Mouse (Mus musculus) granulocyte monocyte progenitor cell, adult 5-6 weeks (primary cell): ENCODE measurements around the gene Fam149b. TPM values are rescaled to one million over a fixed set of nuclear protein-coding genes. Genes with fewer than 3 reads are reported as not detected.

Source experiments
- ATAC-seq: replicated peaks from 2 replicates; pipeline ENCODE4 v1.8.0; 2016; ENCODE audit warnings: mild to moderate bottlenecking, moderate TSS enrichment, inconsistent platforms; ENCODE audit not compliant: poor library complexity, severe bottlenecking
- total RNA-seq, 2 experiments: library from RNA; stranded (forward) in 1 of 2; stranded (reverse) in 1 of 2; fragments of 200-712, 200-1000 nt in 1 of 2; fragments of >200 nt in 1 of 2; fragmentation: Nextera tagmentation in 1 of 2; gene quantifications; 2 replicates each; pipeline ENCODE4 v1.2.3; 2014 to 2017

The Fam149b gene
- total RNA-seq, 2 experiments from 2014 or later = 27.9 to 28.2 TPM

DNA sequence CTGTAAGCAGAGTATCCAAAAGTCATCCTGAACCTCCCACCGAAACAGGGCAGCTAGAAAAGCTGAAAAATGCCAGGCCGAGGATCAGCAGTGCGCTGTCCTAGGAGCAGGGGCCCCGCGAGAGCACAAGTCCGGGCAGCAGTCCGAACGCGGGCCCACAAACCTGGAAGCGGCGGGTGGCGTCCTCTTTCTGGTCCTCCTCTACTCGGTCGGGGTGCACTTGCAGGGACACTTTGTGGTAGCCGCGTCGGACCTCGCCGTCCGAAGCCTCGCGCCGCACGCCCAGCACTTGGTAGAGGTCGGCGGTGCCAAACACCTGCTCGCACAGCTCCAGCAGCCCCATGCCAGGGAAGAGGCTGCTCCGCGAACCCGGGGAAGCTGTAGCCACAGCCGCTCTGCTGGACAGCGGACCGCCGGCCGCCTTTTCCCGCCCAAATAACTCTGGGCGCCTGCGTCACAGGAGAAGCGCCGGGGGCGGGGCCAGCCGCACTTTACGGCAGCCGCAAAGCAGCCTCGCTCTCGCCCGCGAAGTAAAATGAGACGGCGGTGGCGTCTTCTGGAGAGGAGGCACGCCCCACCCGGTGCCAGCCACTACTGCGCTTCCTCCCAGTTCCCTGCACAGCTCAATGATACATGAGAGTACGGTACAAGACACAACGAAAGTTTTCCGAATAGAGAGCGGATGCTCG, 40.6 kb downstream of the Fam149b start, which contains the start of gene Dnajc9:
Dnajc9 (minus strand) TSS at position 470 of the 689 bp plus-strand sequence.
- peak; percentile 72 for ATAC-seq

DNA sequence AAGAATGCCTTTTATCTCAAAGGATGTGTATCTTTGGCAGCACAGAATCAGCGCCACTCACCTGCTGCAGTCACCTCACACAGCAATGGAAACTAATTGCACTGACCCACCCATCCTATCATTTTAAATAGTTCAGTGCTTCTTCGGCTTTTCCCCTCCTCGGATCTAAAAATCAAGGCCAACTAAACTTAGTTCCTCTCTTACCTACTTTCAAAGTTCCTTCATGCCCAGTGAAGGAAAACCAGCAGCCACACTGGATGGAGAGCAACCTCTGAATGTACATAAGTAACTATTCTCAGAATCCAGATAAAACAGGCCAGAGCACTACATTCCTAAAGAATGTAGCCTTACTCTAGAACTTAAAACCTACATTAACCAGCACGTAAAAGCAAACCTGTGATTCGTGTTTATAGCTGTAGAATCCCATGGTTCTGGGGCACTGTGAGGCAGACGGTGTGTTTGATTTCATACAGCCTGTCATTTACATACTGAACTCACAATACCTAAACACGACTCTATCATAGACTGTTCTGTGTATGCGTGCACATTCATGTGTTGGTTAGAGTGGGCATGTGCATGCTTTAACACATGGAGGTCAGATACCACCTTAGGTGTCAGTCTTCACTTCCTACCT, 41.6 kb downstream of the Fam149b start:
- no peak for ATAC-seq

DNA sequence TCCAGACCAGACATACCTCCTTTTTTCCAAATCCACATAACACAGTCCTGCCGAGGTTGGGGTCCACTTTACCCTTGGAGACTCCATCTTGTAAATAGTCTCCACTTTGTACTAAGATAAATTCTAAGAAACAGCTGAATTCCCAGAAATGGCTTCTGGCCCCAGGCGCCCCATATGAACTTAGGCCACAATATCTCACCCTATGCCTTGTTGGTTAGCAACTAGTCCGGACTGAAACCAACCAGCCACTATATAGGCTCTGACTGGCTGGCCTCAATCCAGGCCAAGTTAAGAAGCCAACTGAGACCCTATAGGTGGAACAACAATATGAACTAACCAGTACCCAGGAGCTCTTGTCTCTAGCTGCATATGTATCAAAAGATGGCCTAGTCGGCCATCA, 44.4 kb downstream of the Fam149b start:
- no peak for ATAC-seq

DNA sequence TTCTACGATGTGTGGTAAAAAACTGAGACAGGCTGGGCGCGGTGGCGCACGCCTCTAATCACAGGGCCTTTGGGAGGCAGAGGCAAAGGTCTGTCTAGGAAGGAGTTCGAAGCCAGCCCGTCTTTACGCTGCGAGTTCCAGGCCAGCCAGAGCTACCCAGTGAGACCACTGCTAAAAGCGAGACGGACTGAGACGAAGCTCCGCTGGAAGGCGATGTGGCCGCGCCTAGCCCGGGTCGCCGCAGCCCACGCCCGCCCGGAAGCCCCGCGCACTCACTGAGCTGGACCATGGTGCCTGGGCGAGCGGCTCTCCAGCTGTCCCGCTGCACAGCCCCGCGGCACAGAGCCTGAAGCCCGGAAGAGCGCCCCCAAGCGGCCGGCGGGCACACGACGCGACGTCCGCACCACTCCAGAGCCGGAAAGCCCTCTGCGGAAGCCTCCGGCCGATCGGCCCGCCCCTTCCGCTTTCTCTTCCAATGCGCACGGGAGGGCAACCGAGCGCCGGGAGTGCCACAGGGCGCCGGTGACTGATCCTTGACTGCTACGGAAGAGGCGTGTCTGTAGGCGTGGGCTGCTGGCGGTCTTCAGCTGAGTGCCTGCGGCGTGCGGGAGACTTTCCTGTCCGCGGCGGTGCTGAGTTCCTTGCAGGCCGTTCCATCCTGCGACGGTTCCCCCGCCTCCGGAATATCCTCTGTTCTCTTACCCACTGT, 45.4 kb downstream of the Fam149b start, which contains the start of gene Mrps16:
Mrps16 (minus strand) TSS at position 430 of the 709 bp plus-strand sequence.
- peak; percentile 90 for ATAC-seq

DNA sequence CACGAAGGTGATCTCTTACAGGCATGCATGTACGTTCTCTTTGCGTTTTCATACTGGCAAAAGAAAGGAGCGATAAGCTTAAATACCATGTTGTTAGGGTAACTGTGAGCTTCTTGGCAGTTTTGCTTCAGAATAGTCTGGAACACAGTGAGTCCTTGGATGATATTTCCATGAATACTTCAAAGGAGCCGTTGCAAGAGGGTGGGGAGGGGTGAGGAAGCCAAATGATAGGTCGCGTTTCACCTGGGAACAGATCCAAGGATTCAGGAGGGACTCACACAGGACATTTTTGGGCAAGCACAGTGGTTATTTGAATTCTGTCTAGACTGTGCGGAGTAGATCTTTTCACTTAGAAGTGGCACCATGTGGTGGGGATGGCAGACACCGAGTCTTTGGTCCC, 49.3 kb downstream of the Fam149b start:
- ATAC-seq = no peak

DNA sequence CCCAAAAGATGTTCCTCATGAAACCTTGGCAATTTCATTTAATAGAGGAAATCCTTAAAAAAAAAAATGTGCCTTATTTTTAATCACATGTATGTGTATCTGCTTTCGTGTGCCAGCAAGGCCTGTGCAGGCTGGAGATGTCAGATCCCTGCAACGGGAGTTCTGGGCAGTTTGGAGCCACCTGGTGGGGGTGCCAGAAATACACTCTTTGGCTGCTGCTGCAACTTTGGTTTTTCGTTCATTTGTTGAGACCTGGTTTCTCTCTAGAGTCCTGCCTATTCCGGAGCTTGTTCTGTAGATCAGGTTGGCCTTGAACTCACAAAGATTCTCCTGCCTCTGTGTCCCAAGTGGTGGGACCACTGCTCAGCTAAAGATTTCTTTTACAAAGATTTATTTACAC, 50.9 kb downstream of the Fam149b start:
- peak; percentile 55; the same call in 1 of the 2 replicates for ATAC-seq

DNA sequence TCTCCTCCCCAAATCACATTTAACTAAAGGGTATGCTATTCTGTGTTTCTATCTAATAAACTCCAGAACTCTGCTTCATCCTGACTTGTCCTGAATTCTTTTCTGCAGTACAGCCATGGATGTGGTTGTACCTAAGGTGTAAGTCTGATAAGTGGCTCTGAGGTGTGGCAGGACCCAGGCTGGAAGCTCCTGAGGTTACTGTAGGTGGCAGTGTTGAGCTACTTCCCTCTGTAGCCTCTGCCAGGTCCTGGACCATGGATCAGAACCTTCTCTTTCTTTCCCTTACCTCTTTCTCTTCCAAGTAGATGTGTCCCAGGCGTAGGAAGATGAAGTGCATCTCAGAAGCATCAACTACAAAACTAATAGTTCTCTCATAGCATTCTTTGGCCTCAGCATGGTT, 52.1 kb downstream of the Fam149b start:
- peak; percentile 82 for ATAC-seq

DNA sequence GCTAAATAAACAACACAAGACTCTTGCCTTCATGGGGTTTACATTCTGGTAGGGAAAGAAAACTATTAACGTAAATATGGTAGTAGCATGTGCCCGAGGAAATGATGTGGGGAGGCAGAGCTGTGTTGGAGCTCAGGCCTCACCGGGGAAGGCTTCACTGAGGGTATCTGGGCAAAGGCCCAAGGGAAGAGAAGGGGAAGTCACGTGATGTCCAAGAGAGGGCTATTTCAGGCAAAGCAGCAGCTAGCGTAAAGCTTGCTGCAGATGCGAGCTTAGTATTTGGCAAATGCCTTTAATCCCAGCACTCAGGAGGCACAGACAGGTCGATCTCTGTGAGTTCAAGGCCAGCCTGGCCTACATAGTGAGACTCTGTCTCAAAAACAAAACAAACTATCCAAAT, 74.3 kb downstream of the Fam149b start:
- peak; percentile 56 for ATAC-seq

DNA sequence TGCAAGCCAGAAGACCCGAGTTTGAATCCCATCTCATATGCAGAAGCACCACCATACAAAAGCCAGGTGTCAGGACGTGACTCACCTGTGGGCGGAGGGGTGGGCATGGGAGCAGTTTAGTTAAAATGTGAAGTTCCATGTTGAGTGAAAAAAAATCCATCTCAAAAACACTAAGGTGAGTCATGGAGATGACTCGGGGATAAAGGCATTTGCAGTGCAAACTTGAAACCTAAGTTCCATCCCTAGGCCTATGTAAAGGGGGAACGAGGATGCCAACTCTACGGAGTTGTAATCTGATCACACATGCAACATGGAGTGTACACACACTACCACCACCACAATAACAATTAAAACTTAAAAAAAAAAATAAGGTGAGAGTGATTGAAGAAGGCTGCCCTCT, 75.1 kb downstream of the Fam149b start:
- no peak for ATAC-seq

DNA sequence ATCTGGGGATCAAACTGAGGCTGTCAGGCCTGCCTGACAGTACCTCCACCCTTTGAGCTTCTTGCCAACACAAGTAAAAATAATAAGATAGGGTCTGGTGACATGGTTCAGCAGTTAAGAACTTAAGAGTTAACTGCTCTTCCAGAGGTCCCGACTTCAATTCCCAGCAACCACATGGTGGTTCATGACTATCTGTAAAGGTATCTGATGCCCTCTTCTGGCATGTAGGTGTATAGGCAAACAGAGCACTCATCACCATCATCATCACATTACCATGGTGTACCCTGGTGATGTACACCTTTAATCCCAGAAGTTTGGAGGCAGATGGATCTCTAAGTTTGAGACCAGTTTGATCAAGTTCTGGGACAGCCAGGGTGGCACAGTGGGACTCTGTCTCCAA, 80.6 kb downstream of the Fam149b start:
- ATAC-seq = no peak

DNA sequence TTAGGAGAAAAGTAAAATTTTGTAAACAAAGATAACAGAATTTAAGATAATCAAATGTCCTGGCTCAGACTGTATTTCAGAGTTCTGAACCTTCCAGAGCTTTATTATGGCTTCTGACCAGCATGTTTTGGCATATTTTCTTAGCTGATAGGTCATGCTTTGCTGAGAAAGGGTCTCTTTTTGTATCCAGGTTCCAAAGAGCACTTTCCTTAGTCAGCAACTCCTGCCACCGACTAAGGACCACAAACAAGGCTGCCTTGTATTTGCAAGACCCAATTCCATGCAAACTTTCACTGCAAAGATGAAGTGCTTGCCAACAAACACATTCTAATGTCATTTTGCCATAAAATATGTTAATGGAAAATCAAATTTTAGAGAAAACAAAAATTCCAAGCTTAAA, 81.9 kb downstream of the Fam149b start:
- no peak for ATAC-seq

DNA sequence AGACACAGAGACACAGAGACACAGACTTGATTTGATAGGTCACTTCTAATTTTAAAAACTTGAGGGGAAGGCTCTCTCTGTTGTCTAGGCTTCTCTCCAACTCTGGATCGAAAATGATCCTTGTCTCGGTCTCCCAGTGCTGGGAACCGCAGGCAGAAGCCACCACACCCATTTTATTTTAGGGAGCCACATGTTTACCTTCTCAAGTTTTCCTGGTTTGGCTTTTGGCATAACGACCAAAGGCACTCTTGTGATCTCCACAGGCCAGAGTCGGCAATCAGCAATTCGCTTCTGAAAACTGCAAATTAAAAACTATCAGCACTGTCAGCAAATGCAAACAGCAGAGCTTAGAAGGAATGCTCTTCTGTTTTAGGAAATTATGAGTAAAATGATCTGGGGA, 83.8 kb downstream of the Fam149b start:
- no peak for ATAC-seq

DNA sequence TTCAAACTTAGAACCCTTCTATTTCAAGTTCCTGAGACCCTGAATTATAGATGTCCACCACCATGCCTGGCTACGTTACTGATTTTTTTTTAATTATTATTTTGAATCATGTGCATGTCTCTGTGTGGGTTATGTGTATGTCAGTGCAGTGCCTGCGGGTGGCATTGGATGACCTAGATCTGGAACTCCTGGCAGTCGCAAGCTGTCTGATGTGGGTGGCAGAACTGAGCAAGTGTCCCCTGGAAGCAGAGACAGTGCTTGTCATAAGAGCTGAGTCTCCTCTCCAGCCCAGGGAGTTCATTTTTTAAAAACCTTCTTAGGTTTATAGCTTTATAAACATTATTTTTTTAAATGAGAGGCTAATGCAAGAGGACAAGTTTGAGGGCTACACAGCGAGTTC, 84.5 kb downstream of the Fam149b start:
- no peak for ATAC-seq

Other genes starting within 250 kb of the Fam149b start
- gene Saysd1, start 209.6 kb upstream of the Fam149b start, total RNA-seq (2014; fragmentation: Nextera tagmentation) = 2.9 and 4.0 TPM in 2 replicates
- gene Saysd1, start 209.6 kb upstream of the Fam149b start, total RNA-seq (2017) = 1.2 and 1.9 TPM in 2 replicates
- 2.0 TPM in 1 of 2 replicates, not detected in the other for gene Kcnk5, start 166.4 kb upstream of the Fam149b start, total RNA-seq (2014; fragmentation: Nextera tagmentation)
- gene Kcnk5, start 166.4 kb upstream of the Fam149b start, total RNA-seq (2017) = 3.1 and 4.2 TPM in 2 replicates
- gene Kcnk16, start 79.0 kb upstream of the Fam149b start, total RNA-seq (2014; fragmentation: Nextera tagmentation) = not detected in 2 replicates
- gene Kcnk16, start 79.0 kb upstream of the Fam149b start, total RNA-seq (2017) = not detected in 2 replicates
- 17.5 and 18.2 TPM in 2 replicates for gene Nudt13, start 53.5 kb upstream of the Fam149b start, total RNA-seq (2014; fragmentation: Nextera tagmentation)
- 8.0 and 15.7 TPM in 2 replicates for gene Nudt13, start 53.5 kb upstream of the Fam149b start, total RNA-seq (2017)
- gene Ecd, start within 50 bp of the Fam149b start, total RNA-seq (2014; fragmentation: Nextera tagmentation) = 52.6 and 57.0 TPM in 2 replicates
- 52.2 and 70.0 TPM in 2 replicates for gene Ecd, start within 50 bp of the Fam149b start, total RNA-seq (2017)
- 64.5 and 70.8 TPM in 2 replicates for gene Dnajc9, start 40.7 kb downstream of the Fam149b start, total RNA-seq (2014; fragmentation: Nextera tagmentation)
- gene Dnajc9, start 40.7 kb downstream of the Fam149b start, total RNA-seq (2017) = 229 and 234 TPM in 2 replicates
- 81.8 and 96.0 TPM in 2 replicates for gene Mrps16, start 45.5 kb downstream of the Fam149b start, total RNA-seq (2014; fragmentation: Nextera tagmentation)
- gene Mrps16, start 45.5 kb downstream of the Fam149b start, total RNA-seq (2017) = 44.8 and 46.8 TPM in 2 replicates
- not detected in 2 replicates for gene Cfap70, start 104.1 kb downstream of the Fam149b start, total RNA-seq (2014; fragmentation: Nextera tagmentation)
- not detected in 2 replicates for gene Cfap70, start 104.1 kb downstream of the Fam149b start, total RNA-seq (2017)
- 56.9 and 70.7 TPM in 2 replicates for gene Anxa7, start 132.0 kb downstream of the Fam149b start, total RNA-seq (2014; fragmentation: Nextera tagmentation)
- 59.0 and 59.1 TPM in 2 replicates for gene Anxa7, start 132.0 kb downstream of the Fam149b start, total RNA-seq (2017)
- gene Mss51, start 148.7 kb downstream of the Fam149b start, total RNA-seq (2014; fragmentation: Nextera tagmentation) = 3.2 and 4.4 TPM in 2 replicates
- 0.72 and 1.3 TPM in 2 replicates for gene Mss51, start 148.7 kb downstream of the Fam149b start, total RNA-seq (2017)
- gene Ppp3cb, start 198.4 kb downstream of the Fam149b start, total RNA-seq (2014; fragmentation: Nextera tagmentation) = 108 and 132 TPM in 2 replicates
- 52.9 and 74.9 TPM in 2 replicates for gene Ppp3cb, start 198.4 kb downstream of the Fam149b start, total RNA-seq (2017)